Mouse (Mus musculus) E14TG2a.4 (cell line): ENCODE measurements around the gene Mplkip.

Source experiments
- H3K27me3 ChIP-seq: 2 replicates; pipeline ENCODE4 v1.6.1; 2014; ENCODE audit warnings: low read length, control low read depth; ENCODE audit not compliant: insufficient read depth
- H3K36me3 ChIP-seq: 2 replicates; pipeline ENCODE4 v1.6.1; 2014; ENCODE audit warnings: low read length, control low read depth; ENCODE audit not compliant: insufficient read depth
- H3K4me1 ChIP-seq: replicated peaks from 2 replicates; pipeline ENCODE4 v1.6.1; 2014; ENCODE audit warnings: low read depth, low read length, control low read depth
- H3K4me3 ChIP-seq: replicated peaks from 2 replicates; pipeline ENCODE4 v1.5.1; 2014; ENCODE audit warnings: mild to moderate bottlenecking, low read length
- H3K9me3 ChIP-seq: 2 replicates; pipeline ENCODE4 v1.6.1; 2014; ENCODE audit warnings: low read length, control low read depth
- CTCF ChIP-seq: conservative IDR thresholded peaks from 2 replicates; pipeline ENCODE4 v1.5.1; 2014; ENCODE audit warnings: low read length
- POU5F1 ChIP-seq: IDR thresholded peaks from 2 replicates; pipeline ENCODE4 v1.6.1; 2014; ENCODE audit warnings: low read length, borderline replicate concordance

The Mplkip gene

DNA sequence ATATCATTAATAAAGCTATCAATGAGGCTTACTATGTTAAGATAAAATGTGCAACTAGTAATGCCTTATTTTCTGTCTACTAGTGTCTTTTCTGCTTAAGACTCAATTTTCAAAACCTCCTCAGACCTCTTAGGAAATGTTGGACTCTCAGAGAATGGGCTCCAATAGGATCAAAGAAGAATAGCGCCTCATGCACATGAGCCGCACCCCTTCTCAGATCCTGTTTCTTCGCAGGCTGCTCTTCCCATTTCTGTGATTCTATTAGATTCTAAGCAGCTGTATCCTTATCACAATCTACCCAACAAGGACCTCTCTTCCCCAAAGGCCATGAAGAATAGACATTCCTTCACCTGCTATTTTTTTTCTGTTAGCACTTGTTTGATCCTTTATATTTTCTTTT is 33.8 kb downstream of the Mplkip start:
- Histone ChIP-seq H3K27me3 (no peaks in the 10 kb centered on the region), H3K9me3 (no peaks in the 10 kb centered on the region), H3K36me3 (peaks cover 23% of the 10 kb centered on the region), H3K4me1 (no peaks in the 10 kb centered on the region), H3K4me3 (no peak overlapping the region)
- TF ChIP-seq POU5F1 (no peak), CTCF (no peak)
